11 mouse cellular contexts compared by ENCODE assay signal in the genomic region with DNA sequence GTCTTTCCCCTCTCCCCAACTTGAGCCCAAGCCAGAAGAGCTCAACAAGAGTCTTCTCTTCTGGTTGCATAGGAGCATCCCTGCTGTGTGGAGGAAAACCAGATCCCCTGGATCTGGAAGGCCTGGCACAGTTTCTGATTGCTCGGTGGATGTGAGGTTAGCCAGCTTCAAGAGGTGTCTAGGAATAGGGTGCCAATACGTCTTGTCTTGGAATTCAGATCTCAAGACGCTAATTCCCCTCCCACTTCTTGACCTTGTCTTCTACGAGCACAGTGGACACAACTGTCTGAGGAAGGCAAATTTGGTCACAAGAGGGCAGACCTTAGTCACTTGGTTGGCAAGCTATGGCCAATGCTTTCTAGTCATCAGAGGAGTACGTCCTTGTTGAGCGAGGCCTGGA. TPM values are rescaled to one million over a fixed set of nuclear protein-coding genes. Genes with fewer than 3 reads are reported as not detected.
DNase-seq lines count a peak whose midpoint lies in the region; ATAC-seq and TF ChIP-seq lines count a peak whose summit lies in the region.
"Had no signal": no experiment of that assay in that cellular context is flagged by ENCODE, and none has a peak within 500 bp of the region (broad histone marks: within the 10 kb centered on the region; RNA-seq: fewer than 3 reads in every experiment).

No protein-coding gene starts in this region.

- H3K36me3 ChIP-seq in midbrain, embryonic 10.5 days: peaks cover 45% of the 10 kb centered on the region
- no peaks in the 10 kb centered on the region; the same call in 1 of the 2 replicates for H3K36me3 ChIP-seq in midbrain, embryonic 14.5 days (ENCODE audit: control insufficient read depth, insufficient read depth, low read length)
- H3K36me3 ChIP-seq in kidney, postnatal 0 days (ENCODE audit: insufficient read depth, low read length): peaks cover 14% of the 10 kb centered on the region
- H3K36me3 ChIP-seq in stomach, postnatal 0 days (ENCODE audit: control insufficient read depth, insufficient read depth, low read length): peaks cover 4% of the 10 kb centered on the region; the same call in 1 of the 2 replicates
- H3K36me3 ChIP-seq: hindbrain, embryonic 13.5 days had no signal

- H3K9ac ChIP-seq in midbrain, embryonic 14.5 days (replicated peaks; ENCODE audit: low read length): no peak overlapping the region
- H3K9ac ChIP-seq in kidney, postnatal 0 days (ENCODE audit: low read depth, low read length): no peak overlapping the region
- no peak overlapping the region for H3K9ac ChIP-seq in stomach, postnatal 0 days (ENCODE audit: low read length)

- H3K27me3 ChIP-seq in midbrain, embryonic 10.5 days (ENCODE audit: low read depth, poor library complexity, severe bottlenecking): peaks cover 5% of the 10 kb centered on the region; the same call in 1 of the 2 replicates
- no peaks in the 10 kb centered on the region for H3K27me3 ChIP-seq in midbrain, embryonic 14.5 days (ENCODE audit: control insufficient read depth, insufficient read depth, low read length)
- no peaks in the 10 kb centered on the region for H3K27me3 ChIP-seq in kidney, postnatal 0 days (ENCODE audit: insufficient read depth, low read length)
- H3K27me3 ChIP-seq in stomach, postnatal 0 days (ENCODE audit: control insufficient read depth, insufficient read depth, low read length): no peaks in the 10 kb centered on the region
- H3K27me3 ChIP-seq: hindbrain, embryonic 13.5 days had no signal

- peak overlapping the region; percentile 14 for H3K4me3 ChIP-seq in midbrain, embryonic 10.5 days
- H3K4me3 ChIP-seq in midbrain, embryonic 14.5 days (replicated peaks; ENCODE audit: low read depth, low read length): no peak overlapping the region
- H3K4me3 ChIP-seq in kidney, postnatal 0 days (replicated peaks; ENCODE audit: low read depth, low read length): no peak overlapping the region
- H3K4me3 ChIP-seq in stomach, postnatal 0 days (ENCODE audit: low read depth, low read length): no peak overlapping the region

- intact Hi-C loops in heart, postnatal 14 days (cut with DNase I): loop anchor here (1.0 kb wide), 1 partner anchor 21 kb away; no protein-coding TSS in a partner anchor

- H3K4me2 ChIP-seq in midbrain, embryonic 14.5 days (ENCODE audit: low read length): no peak overlapping the region
- H3K4me2 ChIP-seq in kidney, postnatal 0 days (ENCODE audit: low read length): peak overlapping the region; percentile 31
- H3K4me2 ChIP-seq in stomach, postnatal 0 days (replicated peaks; ENCODE audit: low read depth): no peak overlapping the region

- ATAC-seq in midbrain, embryonic 14.5 days (ENCODE audit: low FRiP score, low TSS enrichment): no peak
- no peak for ATAC-seq in kidney, postnatal 0 days (replicated peaks; ENCODE audit: low FRiP score, low read depth)
- no peak for ATAC-seq in stomach, postnatal 0 days (ENCODE audit: low FRiP score, low TSS enrichment)
- ATAC-seq in megakaryocyte-erythroid progenitor cell, adult 5-6 weeks (replicated peaks; ENCODE audit: low FRiP score, low TSS enrichment, poor library complexity, severe bottlenecking): no peak

- TF ChIP-seq EP300 in stomach, postnatal 0 days (optimal IDR thresholded peaks at IDR 0.05): no peak

- 88% methylated on average over 6 of the region's 6 CpGs for WGBS in midbrain, embryonic 10.5 days
- WGBS in midbrain, embryonic 14.5 days: 91% methylated on average over 6 of the region's 6 CpGs
- WGBS in kidney, postnatal 0 days: 51% methylated on average over 6 of the region's 6 CpGs
- WGBS in stomach, postnatal 0 days: 48% methylated on average over 6 of the region's 6 CpGs

- peaks cover 77% of the 10 kb centered on the region for H3K4me1 ChIP-seq in midbrain, embryonic 10.5 days
- peaks cover 23% of the 10 kb centered on the region for H3K4me1 ChIP-seq in midbrain, embryonic 14.5 days (ENCODE audit: control insufficient read depth, insufficient read depth, low read length)
- peaks cover 50% of the 10 kb centered on the region for H3K4me1 ChIP-seq in kidney, postnatal 0 days (replicated peaks; ENCODE audit: insufficient read depth, low read length)
- H3K4me1 ChIP-seq in stomach, postnatal 0 days (replicated peaks; ENCODE audit: control insufficient read depth, insufficient read depth): 0 out of 2 replicates have a peak, but pooled peaks cover 2% of the 10 kb centered on the region

- no peak overlapping the region for H3K27ac ChIP-seq in midbrain, embryonic 10.5 days (replicated peaks)
- no peak overlapping the region for H3K27ac ChIP-seq in midbrain, embryonic 14.5 days (replicated peaks; ENCODE audit: low read depth, low read length)
- H3K27ac ChIP-seq in kidney, postnatal 0 days: peak overlapping the region; percentile 65
- no peak overlapping the region for H3K27ac ChIP-seq in stomach, postnatal 0 days (replicated peaks)

- TF ChIP-seq CTCF in kidney, postnatal 0 days (IDR thresholded peaks at IDR 0.05; ENCODE audit: low read depth): peak; percentile 48
- peak; percentile 52 for TF ChIP-seq CTCF in stomach, postnatal 0 days (IDR thresholded peaks at IDR 0.05; ENCODE audit: low read depth)

- H3K9me3 ChIP-seq in midbrain, embryonic 10.5 days (replicated peaks): no peaks in the 10 kb centered on the region
- no peaks in the 10 kb centered on the region for H3K9me3 ChIP-seq in midbrain, embryonic 14.5 days (ENCODE audit: control insufficient read depth, low read length)
- no peaks in the 10 kb centered on the region for H3K9me3 ChIP-seq in kidney, postnatal 0 days (replicated peaks; ENCODE audit: low read length)
- no peaks in the 10 kb centered on the region for H3K9me3 ChIP-seq in stomach, postnatal 0 days (ENCODE audit: control insufficient read depth, low read length)
- H3K9me3 ChIP-seq: hindbrain, embryonic 13.5 days had no signal

- DNase-seq in heart, adult 11 months: peak; percentile 94
- no peak for DNase-seq in heart, postnatal 14 days
- no peak for DNase-seq in midbrain, embryonic 10.5 days (ENCODE audit: low spot score)
- DNase-seq in midbrain, embryonic 14.5 days: no peak
- DNase-seq in kidney, postnatal 0 days (ENCODE audit: low spot score): no peak
- no peak for DNase-seq in stomach, postnatal 0 days (ENCODE audit: low spot score)
- no peak for DNase-seq in adrenal gland, postnatal 4 days (ENCODE audit: low spot score in 2 of 2)
- DNase-seq: thymus, postnatal 36 days had no signal

RNA-seq across cellular contexts. Expression of a gene that starts 2.6 kb away (rescaled TPM):
- 100 to 1,000 TPM; 125 to 129 TPM for total RNA-seq in heart, postnatal 14 days (2021)
- 290 and 322 TPM in 2 replicates for polyA plus RNA-seq in midbrain, embryonic 10.5 days (2016; fragmentation: Nextera tagmentation; extraction: Ambion mirVana)
- polyA plus RNA-seq in midbrain, embryonic 14.5 days (2014; fragmentation: Nextera tagmentation; extraction: Ambion mirVana): 55.0 and 111 TPM in 2 replicates
- polyA plus RNA-seq in kidney, postnatal 0 days (2015; fragmentation: Nextera tagmentation; extraction: Ambion mirVana): 584 and 616 TPM in 2 replicates
- 228 and 244 TPM in 2 replicates for polyA plus RNA-seq in stomach, postnatal 0 days (2015; fragmentation: Nextera tagmentation; extraction: Ambion mirVana)
- total RNA-seq in adrenal gland, postnatal 4 days (2021): 100 to 1,000 TPM; 223 to 254 TPM
- total RNA-seq in megakaryocyte-erythroid progenitor cell, adult 5-6 weeks (2014; fragmentation: Nextera tagmentation): 15.9 and 22.9 TPM in 2 replicates
- total RNA-seq in megakaryocyte-erythroid progenitor cell, adult 5-6 weeks (2017): 23.5 and 68.2 TPM in 2 replicates

RNA-seq across cellular contexts. Expression of a gene that starts 19.6 kb away (rescaled TPM):
- total RNA-seq in heart, postnatal 14 days (2021): 10 to 100 TPM; 16.0 to 34.1 TPM
- 357 and 364 TPM in 2 replicates for polyA plus RNA-seq in midbrain, embryonic 10.5 days (2016; fragmentation: Nextera tagmentation; extraction: Ambion mirVana)
- polyA plus RNA-seq in midbrain, embryonic 14.5 days (2014; fragmentation: Nextera tagmentation; extraction: Ambion mirVana): 24.9 and 67.9 TPM in 2 replicates
- polyA plus RNA-seq in kidney, postnatal 0 days (2015; fragmentation: Nextera tagmentation; extraction: Ambion mirVana): 70.5 and 85.9 TPM in 2 replicates
- 31.6 and 44.5 TPM in 2 replicates for polyA plus RNA-seq in stomach, postnatal 0 days (2015; fragmentation: Nextera tagmentation; extraction: Ambion mirVana)
- 100 to 1,000 TPM in 1 of 2 experiments, 10 to 100 TPM in 1; 97.3 to 114 TPM for total RNA-seq in adrenal gland, postnatal 4 days (2021)
- total RNA-seq in megakaryocyte-erythroid progenitor cell, adult 5-6 weeks (2014; fragmentation: Nextera tagmentation): 363 and 371 TPM in 2 replicates
- 444 and 492 TPM in 2 replicates for total RNA-seq in megakaryocyte-erythroid progenitor cell, adult 5-6 weeks (2017)

RNA-seq across cellular contexts. Expression of a gene that starts 45.5 kb away (rescaled TPM):
- total RNA-seq in heart, postnatal 14 days (2021): under 1 TPM in 1 of 2 experiments, not detected in 1; 0.15 TPM
- 0.55 and 0.84 TPM in 2 replicates for polyA plus RNA-seq in midbrain, embryonic 10.5 days (2016; fragmentation: Nextera tagmentation; extraction: Ambion mirVana)
- polyA plus RNA-seq in midbrain, embryonic 14.5 days (2014; fragmentation: Nextera tagmentation; extraction: Ambion mirVana): 0.22 TPM in 1 of 2 replicates, not detected in the other
- polyA plus RNA-seq in kidney, postnatal 0 days (2015; fragmentation: Nextera tagmentation; extraction: Ambion mirVana): 0.13 and 0.16 TPM in 2 replicates
- polyA plus RNA-seq in stomach, postnatal 0 days (2015; fragmentation: Nextera tagmentation; extraction: Ambion mirVana): 0.82 and 1.1 TPM in 2 replicates
- total RNA-seq in adrenal gland, postnatal 4 days (2021): under 1 TPM; 0.31 to 0.51 TPM
- total RNA-seq in megakaryocyte-erythroid progenitor cell, adult 5-6 weeks (2014; fragmentation: Nextera tagmentation): not detected in 2 replicates
- total RNA-seq in megakaryocyte-erythroid progenitor cell, adult 5-6 weeks (2017): not detected in 2 replicates
- polyA plus RNA-seq: erythroblast, embryonic 14.5 days had no signal
